Mouse (Mus musculus): ENCODE measurements at regions not wholly inside any gene's neighbourhood (a gene's known extent, or its start where the extent isn't known, plus 50 kb on each side); places are given as distances from the start of the nearest gene placed in this dataset.

- in situ Hi-C loops (cut with MboI, MseI), result no loop called here
Measured at GRCm38 (mm10) chr1:91677062-91677461, 124.2 kb upstream of the Twist2 start.

- in situ Hi-C loops (cut with MboI, MseI), result no loop called here
Measured at GRCm38 (mm10) chr1:91678789-91679188, 122.5 kb upstream of the Twist2 start.

- in situ Hi-C loops (cut with MboI, MseI), result no loop called here
Measured at GRCm38 (mm10) chr1:91685031-91685430, 116.2 kb upstream of the Twist2 start.

GRCm38 (mm10) chr1:91685789-91686188 is 115.5 kb upstream of the Twist2 start:
- in situ Hi-C loops (cut with MboI, MseI), result no loop called here

GRCm38 (mm10) chr1:91691601-91692000 is 109.7 kb upstream of the Twist2 start:
- in situ Hi-C loops (cut with MboI, MseI), result no loop called here

GRCm38 (mm10) chr1:91692709-91693460 is 108.4 kb upstream of the Twist2 start:
- in situ Hi-C loops (cut with MboI, MseI), result no loop called here

- in situ Hi-C loops (cut with MboI, MseI), result no loop called here
Measured at GRCm38 (mm10) chr1:91697053-91697452, 104.2 kb upstream of the Twist2 start.

- in situ Hi-C loops (cut with MboI, MseI), result loop anchor here (5.0 kb wide), 1 partner anchor 44 kb away; no protein-coding TSS in a partner anchor
Measured at GRCm38 (mm10) chr1:91701475-91701874, 99.8 kb upstream of the Twist2 start.

- in situ Hi-C loops (cut with MboI, MseI), result loop anchor here (5.0 kb wide), 1 partner anchor 45 kb away; no protein-coding TSS in a partner anchor
Measured at GRCm38 (mm10) chr1:91702021-91702420, 99.2 kb upstream of the Twist2 start.

GRCm38 (mm10) chr1:91702737-91703136 is 98.5 kb upstream of the Twist2 start:
- in situ Hi-C loops (cut with MboI, MseI), result loop anchor here (5.0 kb wide), 1 partner anchor 45 kb away; no protein-coding TSS in a partner anchor

- in situ Hi-C loops (cut with MboI, MseI), result no loop called here
Measured at GRCm38 (mm10) chr1:91705451-91705850, 95.8 kb upstream of the Twist2 start.

- in situ Hi-C loops (cut with MboI, MseI), result no loop called here
Measured at GRCm38 (mm10) chr1:91708550-91709243, 92.6 kb upstream of the Twist2 start.

- in situ Hi-C loops (cut with MboI, MseI), result no loop called here
Measured at GRCm38 (mm10) chr1:91709244-91709600, 92.0 kb upstream of the Twist2 start.

GRCm38 (mm10) chr1:91713131-91713530 is 88.1 kb upstream of the Twist2 start:
- in situ Hi-C loops (cut with MboI, MseI), result no loop called here

GRCm38 (mm10) chr1:91714266-91714665 is 87.0 kb upstream of the Twist2 start:
- in situ Hi-C loops (cut with MboI, MseI), result no loop called here

GRCm38 (mm10) chr1:91715341-91715740 is 85.9 kb upstream of the Twist2 start:
- in situ Hi-C loops (cut with MboI, MseI), result no loop called here

GRCm38 (mm10) chr1:91715791-91716190 is 85.5 kb upstream of the Twist2 start:
- in situ Hi-C loops (cut with MboI, MseI), result no loop called here

- in situ Hi-C loops (cut with MboI, MseI), result no loop called here
Measured at GRCm38 (mm10) chr1:91716836-91717235, 84.4 kb upstream of the Twist2 start.

GRCm38 (mm10) chr1:91717961-91718360 is 83.3 kb upstream of the Twist2 start:
- in situ Hi-C loops (cut with MboI, MseI), result no loop called here

- in situ Hi-C loops (cut with MboI, MseI), result no loop called here
Measured at GRCm38 (mm10) chr1:91729246-91729645, 72.0 kb upstream of the Twist2 start.

GRCm38 (mm10) chr1:91730281-91730680 is 71.0 kb upstream of the Twist2 start:
- in situ Hi-C loops (cut with MboI, MseI), result no loop called here

- in situ Hi-C loops (cut with MboI, MseI), result no loop called here
Measured at GRCm38 (mm10) chr1:91731703-91732102, 69.6 kb upstream of the Twist2 start.

- in situ Hi-C loops (cut with MboI, MseI), result no loop called here
Measured at GRCm38 (mm10) chr1:91732461-91732861, 68.8 kb upstream of the Twist2 start.
